Mouse (Mus musculus) thymus, adult 2 months (tissue): ENCODE results near the gene Cytip.

Experiments used
- CTCF ChIP-seq: fragments of 200-500 bp; IDR thresholded peaks from 2 replicates; pipeline ENCODE4 v1.5.1; 2012; ENCODE audit warnings: mild to moderate bottlenecking, control low read depth, low read length, moderate library complexity, borderline replicate concordance; ENCODE audit not compliant: control insufficient read depth, poor library complexity, insufficient read depth; ENCODE audit errors: extremely low read depth
- POLR2A ChIP-seq: fragments of 200-500 bp; IDR thresholded peaks from 2 replicates; pipeline ENCODE4 v1.6.1; 2012; ENCODE audit warnings: mild to moderate bottlenecking, low read length, control low read depth, moderate library complexity; ENCODE audit not compliant: control insufficient read depth, poor library complexity, insufficient read depth; ENCODE audit errors: extremely low read depth

- TF ChIP-seq CTCF, result no peak
- no peak for TF ChIP-seq POLR2A
Observed at GRCm38 (mm10) chr2:58094818-58095217, 100.5 kb downstream of the Cytip start.
